Mouse (Mus musculus) heart, embryonic 14.5 days (tissue): ENCODE results near the gene C9orf72. TPM values are rescaled to one million over a fixed set of nuclear protein-coding genes. Genes with fewer than 3 reads are reported as not detected.
A peak's percentile ranks its signal among the peaks of the same experiment; 100 is the strongest.

Experiments used
- ATAC-seq: fragments of 200-750 bp; cut with Nextera tagmentation; 2 replicates; pipeline ENCODE4 v1.8.0; 2017; ENCODE audit warnings: low read depth, moderate TSS enrichment; ENCODE audit not compliant: insufficient number of reproducible peaks, insufficient read depth, low FRiP score
- H3K27ac ChIP-seq, 2 experiments: fragments of 200-500 bp in 1 of 2; fragments of 300-500 bp in 1 of 2; sonication (generic) in 1 of 2; replicated peaks in 1 of 2; 2 replicates each; pipeline ENCODE4 v1.5.1; 2012 to 2014; ENCODE audit warnings: low read depth in 2 of 2, low read length in 2 of 2, control low read depth in 1 of 2, mild to moderate bottlenecking in 1 of 2, mixed read lengths in 1 of 2; ENCODE audit not compliant: control insufficient read depth in 1 of 2, insufficient read depth in 1 of 2
- H3K27me3 ChIP-seq: fragments of 300-500 bp; sonication (generic); 2 replicates; pipeline ENCODE4 v1.6.1; 2014; ENCODE audit warnings: mild to moderate bottlenecking, low read length, control low read depth; ENCODE audit not compliant: control insufficient read depth, insufficient read depth
- H3K36me3 ChIP-seq: fragments of 300-500 bp; sonication (generic); 2 replicates; pipeline ENCODE4 v1.6.1; 2014; ENCODE audit warnings: mild to moderate bottlenecking, control low read depth, low read length, mixed read lengths; ENCODE audit not compliant: control insufficient read depth, insufficient read depth
- H3K4me1 ChIP-seq, 2 experiments: fragments of 200-500 bp in 1 of 2; fragments of 300-500 bp in 1 of 2; sonication (generic) in 1 of 2; 2 replicates each; pipeline ENCODE4 v1.6.1; 2012 to 2014; ENCODE audit warnings: low read length in 2 of 2, control low read depth in 1 of 2, mixed read lengths in 1 of 2; ENCODE audit not compliant: control insufficient read depth in 2 of 2, insufficient read depth in 2 of 2
- H3K4me2 ChIP-seq: fragments of 300-500 bp; sonication (generic); 2 replicates; pipeline ENCODE4 v1.6.1; 2014; ENCODE audit warnings: mild to moderate bottlenecking, low read length
- H3K4me3 ChIP-seq, 2 experiments: fragments of 200-500 bp in 1 of 2; fragments of 300-500 bp in 1 of 2; sonication (generic) in 1 of 2; 2 replicates each; pipeline ENCODE4 v1.5.1; 2012 to 2014; ENCODE audit warnings: low read length in 2 of 2, mild to moderate bottlenecking in 2 of 2, control low read depth in 1 of 2, low read depth in 1 of 2, moderate library complexity in 1 of 2; ENCODE audit not compliant: control insufficient read depth in 1 of 2, insufficient read depth in 1 of 2
- H3K9ac ChIP-seq: fragments of 300-500 bp; sonication (generic); 2 replicates; pipeline ENCODE4 v1.6.1; 2014; ENCODE audit warnings: mild to moderate bottlenecking, low read length
- H3K9me3 ChIP-seq: fragments of 300-500 bp; sonication (generic); 2 replicates; pipeline ENCODE4 v1.6.1; 2016; ENCODE audit warnings: low read length, control low read depth; ENCODE audit not compliant: control insufficient read depth
- WGBS: fragments of 180-500 bp; shearing (Covaris S2); extraction: QIAGEN DNeasy Blood & Tissue Kit; methylation state at CpG from one replicate; pipeline ENCODE4 v1.1.7; 2014; 5-methylcytosine and 5-hydroxymethylcytosine counted together
- polyA plus RNA-seq: library from polyadenylated mRNA; unstranded; fragments of >200 nt; fragmentation: Nextera tagmentation; extraction: Ambion mirVana; gene quantifications from 2 replicates; pipeline ENCODE4 v1.2.1, GENCODE M21; 2014

Gene C9orf72
- polyA plus RNA-seq, 1 experiment from 2014 or later: 25.7 TPM

DNA sequence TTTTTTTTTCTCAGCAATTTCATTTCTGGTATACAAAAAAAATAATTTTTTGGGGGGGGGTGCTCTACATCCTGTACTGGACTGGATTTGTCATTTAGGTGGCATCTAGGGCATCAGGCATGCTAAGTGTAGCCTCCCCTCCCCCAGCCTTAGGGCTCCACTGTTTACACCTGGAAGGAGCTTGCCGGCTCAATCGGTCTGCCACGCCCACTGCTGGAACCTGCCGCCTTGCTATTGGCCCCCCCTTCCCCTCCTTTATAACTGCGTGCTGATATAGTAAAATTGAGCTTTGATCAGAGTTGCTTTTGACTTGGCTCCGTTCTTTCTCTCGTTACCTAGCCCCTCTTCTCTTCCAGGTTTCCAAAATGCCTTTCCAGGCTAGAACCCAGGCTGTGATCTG lies 21.3 kb downstream of the C9orf72 start:
- H3K27me3 ChIP-seq: no peaks in the 10 kb centered on the region
- no peaks in the 10 kb centered on the region for H3K4me1 ChIP-seq
- no peaks in the 10 kb centered on the region; the same call in 1 of the 2 replicates for H3K9me3 ChIP-seq
- no peak overlapping the region for H3K9ac ChIP-seq
- no peak overlapping the region for H3K4me2 ChIP-seq
- no peak overlapping the region for H3K27ac ChIP-seq
- peaks cover 49% of the 10 kb centered on the region for H3K36me3 ChIP-seq
- H3K4me3 ChIP-seq: no peak overlapping the region
- ATAC-seq: no peak
- 71% methylated on average over 7 of the region's 7 CpGs for WGBS

DNA sequence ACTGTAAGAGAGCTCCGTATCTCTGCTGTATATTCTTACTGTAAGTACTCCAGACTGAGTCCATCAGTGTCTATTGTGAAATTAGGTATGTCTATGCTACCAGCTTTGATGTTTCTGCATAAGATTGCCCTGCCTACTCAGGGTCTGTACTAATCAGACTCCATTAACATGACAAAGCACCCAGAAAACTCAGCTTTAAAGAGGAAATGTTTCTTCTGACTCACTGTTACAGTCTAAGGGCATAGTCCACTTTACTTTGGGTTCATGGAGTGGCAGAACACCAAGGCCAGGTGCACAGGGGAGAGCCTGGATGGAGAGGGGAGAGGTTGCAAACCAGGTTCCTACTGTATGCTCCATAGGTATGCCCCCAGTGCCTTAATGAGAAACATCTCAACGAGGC lies 22.3 kb downstream of the C9orf72 start:
- Histone ChIP-seq H3K36me3 (peaks cover 54% of the 10 kb centered on the region), H3K27ac (no peak overlapping the region), H3K4me3 (no peak overlapping the region), H3K9me3 (no peaks in the 10 kb centered on the region; the same call in 1 of the 2 replicates), H3K4me2 (no peak overlapping the region), H3K9ac (no peak overlapping the region), H3K4me1 (no peaks in the 10 kb centered on the region), H3K27me3 (no peaks in the 10 kb centered on the region)
- ATAC-seq: no peak
- 100% methylated on average over 2 of the region's 2 CpGs for WGBS

- Histone ChIP-seq H3K27ac (no peak overlapping the region), H3K9me3 (no peaks in the 10 kb centered on the region; the same call in 1 of the 2 replicates), H3K36me3 (peaks cover 60% of the 10 kb centered on the region), H3K4me1 (no peaks in the 10 kb centered on the region), H3K4me3 (no peak overlapping the region), H3K9ac (no peak overlapping the region), H3K4me2 (no peak overlapping the region), H3K27me3 (no peaks in the 10 kb centered on the region)
- 70% methylated on average over 5 of the region's 5 CpGs for WGBS
- no peak for ATAC-seq
Observed at GRCm38 (mm10) chr4:35201700-35202099, 24.3 kb downstream of the C9orf72 start.

DNA sequence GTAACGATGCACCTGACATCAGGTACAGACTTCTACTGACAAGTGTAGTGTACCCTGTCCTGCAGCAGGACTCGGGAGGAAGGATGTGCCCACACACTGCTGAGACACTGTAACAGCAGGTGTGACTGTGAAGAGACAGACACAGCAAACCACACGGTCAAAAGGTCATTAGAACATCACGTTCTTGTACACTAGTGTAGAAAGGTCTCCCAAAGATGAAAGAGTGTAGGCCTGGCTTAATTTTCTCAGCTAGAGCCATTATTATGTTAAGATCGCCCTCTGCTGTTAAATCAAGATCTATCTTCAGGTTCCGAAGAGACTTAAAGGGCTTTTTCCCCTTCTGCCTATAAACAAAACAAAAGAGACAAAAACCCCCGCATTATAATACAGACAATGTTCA lies 33.2 kb downstream of the C9orf72 start:
- H3K36me3 ChIP-seq: peaks cover 34% of the 10 kb centered on the region
- peaks cover 5 to 9% of the 10 kb centered on the region in 2 experiments for H3K4me1 ChIP-seq
- H3K4me2 ChIP-seq: no peak overlapping the region
- H3K4me3 ChIP-seq: no peak overlapping the region
- WGBS: 51% methylated on average over 7 of the region's 7 CpGs
- H3K9ac ChIP-seq: no peak overlapping the region
- H3K27ac ChIP-seq: no peak overlapping the region
- H3K9me3 ChIP-seq: no peaks in the 10 kb centered on the region
- H3K27me3 ChIP-seq: no peaks in the 10 kb centered on the region
- no peak for ATAC-seq

DNA sequence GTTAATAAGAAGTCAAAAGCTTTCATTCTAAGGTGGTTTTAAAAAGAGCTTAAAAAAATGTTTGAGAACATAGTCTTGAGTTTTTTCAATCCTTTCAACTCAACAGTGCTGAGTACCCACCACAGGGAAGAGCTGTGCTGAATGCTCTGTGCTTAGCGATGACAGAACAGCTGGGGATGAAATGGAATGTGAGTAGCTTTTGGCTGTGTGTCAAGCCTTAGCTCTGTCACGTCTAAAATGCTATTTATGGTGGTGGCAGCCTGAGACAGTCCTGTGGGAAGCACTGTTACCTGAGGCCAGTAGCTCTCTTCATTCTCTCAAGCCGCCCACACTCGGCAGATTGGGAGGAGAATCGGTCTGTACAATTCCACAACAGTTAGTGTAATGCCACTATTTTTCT lies 36.2 kb downstream of the C9orf72 start:
- no peaks in the 10 kb centered on the region for H3K27me3 ChIP-seq
- H3K4me3 ChIP-seq: no peak overlapping the region
- WGBS: 34% methylated on average over 5 of the region's 5 CpGs
- no peak overlapping the region for H3K9ac ChIP-seq
- peaks cover 5 to 9% of the 10 kb centered on the region in 2 experiments for H3K4me1 ChIP-seq
- no peaks in the 10 kb centered on the region for H3K9me3 ChIP-seq
- peaks cover 22% of the 10 kb centered on the region for H3K36me3 ChIP-seq
- peak overlapping the region; percentile 22 to 41; a peak in 3 of 4 replicates for H3K27ac ChIP-seq
- no peak overlapping the region for H3K4me2 ChIP-seq
- peak; percentile 56; the same call in 1 of the 2 replicates for ATAC-seq

DNA sequence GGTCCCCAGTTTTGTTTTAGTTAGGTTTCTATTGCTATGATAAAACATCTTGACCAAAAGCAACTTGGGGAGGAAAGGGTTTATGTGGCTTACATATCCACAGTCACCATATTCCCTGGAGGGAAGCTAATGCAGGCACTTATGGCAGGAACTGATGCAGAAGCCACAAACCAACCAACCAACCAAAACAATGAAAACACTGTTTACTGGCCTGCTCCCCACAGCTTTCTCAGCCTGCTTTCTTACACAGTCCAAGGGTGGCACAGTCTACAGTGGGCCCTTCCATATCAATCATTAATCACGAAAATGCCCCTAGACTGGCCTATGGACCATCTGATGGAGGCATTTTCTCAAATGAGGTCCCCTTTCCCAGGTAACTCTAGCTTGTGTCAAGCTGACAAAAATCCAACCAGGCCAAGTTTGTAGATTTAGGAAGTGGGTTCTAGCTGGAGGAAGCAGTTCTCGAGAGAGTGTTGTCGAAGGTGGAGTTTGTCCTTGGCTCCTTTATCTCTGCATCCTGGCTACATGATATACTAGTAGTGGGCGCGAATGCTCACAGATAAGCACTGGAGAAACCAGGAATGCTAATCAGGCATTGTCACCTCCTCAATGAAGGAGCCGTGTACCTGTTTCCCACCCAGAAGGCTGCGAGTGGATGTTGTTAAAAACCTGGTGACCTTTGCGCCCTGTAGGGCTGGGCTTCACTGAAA lies 38.2 kb downstream of the C9orf72 start:
- H3K9ac ChIP-seq: no peak overlapping the region
- H3K9me3 ChIP-seq: no peaks in the 10 kb centered on the region
- no peak overlapping the region for H3K27ac ChIP-seq
- H3K36me3 ChIP-seq: peaks cover 8% of the 10 kb centered on the region
- H3K4me1 ChIP-seq: peaks cover 5 to 9% of the 10 kb centered on the region in 2 experiments
- WGBS: 69% methylated on average over 8 of the region's 8 CpGs
- no peak for ATAC-seq
- no peaks in the 10 kb centered on the region for H3K27me3 ChIP-seq
- H3K4me2 ChIP-seq: no peak overlapping the region
- no peak overlapping the region for H3K4me3 ChIP-seq

DNA sequence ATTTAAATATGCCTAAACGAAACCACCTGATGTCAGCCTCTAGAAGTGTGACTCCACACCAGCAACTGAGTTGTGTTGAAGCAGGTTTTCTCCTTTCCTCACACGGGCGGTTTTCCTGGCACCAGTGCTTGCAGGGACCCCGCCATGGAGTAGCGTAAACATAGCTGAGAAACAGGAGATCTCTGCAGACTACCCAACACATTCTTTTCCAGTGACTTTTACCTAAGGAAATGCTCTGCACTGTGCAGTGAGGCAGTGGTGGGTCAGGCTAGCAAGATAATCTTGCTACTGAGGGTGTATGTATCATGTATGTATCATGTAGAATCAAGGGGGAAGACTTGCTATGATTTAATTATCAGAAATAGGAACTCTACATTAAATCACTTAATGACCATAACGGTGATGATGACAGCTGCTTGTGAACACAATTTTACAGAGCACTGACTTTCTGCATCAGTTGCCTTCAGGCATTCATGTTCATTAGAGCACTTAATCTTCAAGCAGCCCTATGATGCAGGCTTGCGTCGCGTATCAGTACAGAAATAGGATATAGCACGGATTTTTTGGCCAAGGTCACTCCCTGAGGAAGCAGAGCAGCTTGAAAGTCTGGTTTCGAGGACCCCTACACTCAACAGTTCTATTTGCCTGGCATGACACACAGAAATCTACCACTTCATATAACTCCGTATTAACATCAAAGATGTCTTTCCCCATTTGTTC lies 47.9 kb downstream of the C9orf72 start:
- Histone ChIP-seq H3K4me2 (no peak overlapping the region), H3K4me1 (peaks cover 0 to 2% of the 10 kb centered on the region in 2 experiments; a peak in 1 of 4 replicates), H3K27ac (no peak overlapping the region), H3K4me3 (no peak overlapping the region), H3K36me3 (no peaks in the 10 kb centered on the region), H3K9ac (no peak overlapping the region), H3K9me3 (no peaks in the 10 kb centered on the region), H3K27me3 (no peaks in the 10 kb centered on the region)
- 61% methylated on average over 12 of the region's 12 CpGs for WGBS
- no peak for ATAC-seq
